Mouse (Mus musculus): ENCODE data around the gene Tnnt2. TPM values are rescaled to one million over a fixed set of nuclear protein-coding genes. Genes with fewer than 3 reads are reported as not detected.

Tnnt2 gene
- polyA plus RNA-seq, 1 experiment from 2014 or later = 12.2 TPM

DNA sequence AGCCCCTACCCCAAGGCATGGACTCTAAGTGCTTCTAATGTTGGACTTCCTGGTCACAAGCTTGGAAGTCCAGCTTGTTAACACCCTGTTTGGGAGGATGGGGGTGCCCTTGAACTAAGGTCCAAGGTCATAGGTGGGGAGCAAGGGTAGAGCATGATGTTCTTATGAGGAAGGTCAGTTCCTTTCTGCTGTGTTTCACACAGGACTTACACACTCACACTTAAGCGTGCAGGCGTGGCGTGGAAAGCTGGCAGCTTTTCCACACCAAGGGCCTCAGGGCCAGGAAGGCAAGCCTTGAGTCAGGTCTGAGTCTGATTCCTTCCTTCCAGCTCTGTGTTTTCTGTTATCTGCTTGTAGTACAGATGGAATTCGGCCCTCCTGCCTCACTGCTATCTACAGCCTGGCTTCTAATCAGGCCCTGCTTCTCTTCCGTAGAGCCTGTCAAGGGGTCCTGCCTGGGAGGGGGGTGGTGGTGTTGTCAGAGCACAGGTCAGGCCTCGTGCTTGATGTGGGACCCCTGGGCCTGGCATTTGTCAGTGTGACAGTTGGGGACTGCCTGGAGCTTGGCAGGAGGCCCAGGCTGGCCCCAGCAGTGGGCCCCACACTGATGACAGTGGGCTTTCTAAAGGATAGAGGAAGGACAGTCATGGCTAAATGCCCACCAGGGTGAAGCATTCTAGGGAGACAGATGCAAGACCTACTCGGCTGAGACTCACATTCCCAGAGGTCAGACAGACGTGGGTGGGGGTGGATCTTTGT, 35.8 kb upstream of the Tnnt2 start:
- Histone ChIP-seq H3K27ac (no peak overlapping the region), H3K4me1 (peaks cover 15% of the 10 kb centered on the region), H3K9me3 (no peaks in the 10 kb centered on the region), H3K27me3 (peaks cover 3% of the 10 kb centered on the region; the same call in 1 of the 2 replicates), H3K9ac (peak overlapping the region; percentile 32; the same call in 1 of the 2 replicates), H3K4me2 (no peak overlapping the region), H3K36me3 (no peaks in the 10 kb centered on the region), H3K4me3 (no peak overlapping the region)
- ATAC-seq (ENCODE audit: insufficient number of reproducible peaks, insufficient read depth, low FRiP score, low TSS enrichment, low read depth) = no peak
- WGBS = 46% methylated on average over 8 of the region's 8 CpGs

DNA sequence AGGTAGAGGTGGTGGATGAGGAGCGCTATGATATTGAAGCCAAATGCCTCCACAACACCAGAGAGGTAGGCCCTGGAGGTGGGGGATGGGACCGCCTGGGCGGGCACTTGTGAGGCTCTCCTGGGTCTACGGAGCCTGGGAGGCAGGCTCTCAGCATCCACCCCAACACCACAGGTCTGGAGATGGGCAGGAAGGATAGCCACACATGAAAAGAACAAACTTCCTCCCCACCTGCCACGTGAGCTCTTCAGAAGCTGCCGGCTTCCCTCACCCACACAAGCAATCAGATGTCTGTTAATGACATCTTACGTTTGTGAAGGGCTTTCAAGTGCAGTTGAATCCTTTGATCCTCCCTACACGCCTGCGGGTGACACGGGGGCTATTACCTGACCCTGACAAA, 28.6 kb upstream of the Tnnt2 start:
- Histone ChIP-seq H3K36me3 (no peaks in the 10 kb centered on the region), H3K27ac (no peak overlapping the region), H3K4me2 (no peak overlapping the region), H3K9ac (no peak overlapping the region), H3K9me3 (no peaks in the 10 kb centered on the region), H3K27me3 (peaks cover 1% of the 10 kb centered on the region; the same call in 1 of the 2 replicates), H3K4me3 (no peak overlapping the region), H3K4me1 (peaks cover 9% of the 10 kb centered on the region; the same call in 1 of the 2 replicates)
- no peak for ATAC-seq (ENCODE audit: insufficient number of reproducible peaks, insufficient read depth, low FRiP score, low TSS enrichment, low read depth)
- 47% methylated on average over 10 of the region's 10 CpGs for WGBS

GRCm38 (mm10) chr1:135810180-135810579, 26.0 kb upstream of the Tnnt2 start:
- Histone ChIP-seq H3K4me1 (peaks cover 12% of the 10 kb centered on the region; the same call in 1 of the 2 replicates), H3K27ac (no peak overlapping the region), H3K36me3 (no peaks in the 10 kb centered on the region), H3K4me3 (no peak overlapping the region), H3K9ac (no peak overlapping the region), H3K27me3 (peaks cover 3% of the 10 kb centered on the region; the same call in 1 of the 2 replicates), H3K4me2 (no peak overlapping the region), H3K9me3 (no peaks in the 10 kb centered on the region)
- ATAC-seq (ENCODE audit: insufficient number of reproducible peaks, insufficient read depth, low FRiP score, low TSS enrichment, low read depth) = no peak
- WGBS = 76% methylated on average over 2 of the region's 2 CpGs

- H3K27ac ChIP-seq = no peak overlapping the region
- H3K4me1 ChIP-seq = peaks cover 12% of the 10 kb centered on the region; the same call in 1 of the 2 replicates
- H3K36me3 ChIP-seq = no peaks in the 10 kb centered on the region
- H3K4me3 ChIP-seq = no peak overlapping the region
- H3K27me3 ChIP-seq = peaks cover 11% of the 10 kb centered on the region
- WGBS = 28% methylated on average over 7 of the region's 7 CpGs
- no peaks in the 10 kb centered on the region for H3K9me3 ChIP-seq
- no peak for ATAC-seq (ENCODE audit: insufficient number of reproducible peaks, insufficient read depth, low FRiP score, low TSS enrichment, low read depth)
- no peak overlapping the region for H3K4me2 ChIP-seq
- no peak overlapping the region for H3K9ac ChIP-seq
These were observed 25.0 kb upstream of the Tnnt2 start for GRCm38 (mm10) chr1:135811016-135811646.

GRCm38 (mm10) chr1:135812205-135812604, 23.9 kb upstream of the Tnnt2 start:
- Histone ChIP-seq H3K4me3 (no peak overlapping the region), H3K4me2 (no peak overlapping the region), H3K36me3 (no peaks in the 10 kb centered on the region), H3K4me1 (peaks cover 12% of the 10 kb centered on the region; the same call in 1 of the 2 replicates), H3K27ac (no peak overlapping the region), H3K9me3 (no peaks in the 10 kb centered on the region), H3K9ac (no peak overlapping the region), H3K27me3 (peaks cover 22% of the 10 kb centered on the region)
- no peak for ATAC-seq (ENCODE audit: insufficient number of reproducible peaks, insufficient read depth, low FRiP score, low TSS enrichment, low read depth)
- 69% methylated on average over 3 of the region's 3 CpGs for WGBS

DNA sequence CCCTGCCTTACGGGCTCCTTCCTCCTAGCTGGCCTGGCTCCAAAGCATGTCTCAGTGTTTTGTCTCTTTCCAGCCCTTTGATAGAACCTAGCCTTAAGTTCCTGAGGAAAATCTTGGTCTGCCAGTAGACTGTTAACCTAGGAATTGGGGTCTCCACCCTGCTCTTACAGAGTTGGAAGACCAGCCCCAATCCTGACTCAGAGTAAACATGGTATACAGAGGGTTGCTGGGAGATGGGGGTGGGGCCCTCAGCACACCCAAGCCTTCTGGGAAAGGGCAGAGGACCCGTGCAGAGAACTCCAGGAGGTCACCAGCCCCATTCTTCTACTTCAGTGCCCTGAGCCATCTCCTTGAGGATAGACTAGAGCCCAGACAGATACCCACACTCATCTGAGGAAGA, 23.5 kb upstream of the Tnnt2 start:
- no peak for ATAC-seq (ENCODE audit: insufficient number of reproducible peaks, insufficient read depth, low FRiP score, low TSS enrichment, low read depth)
- Histone ChIP-seq H3K36me3 (no peaks in the 10 kb centered on the region), H3K9me3 (no peaks in the 10 kb centered on the region), H3K4me1 (0 out of 2 replicates have a peak, but pooled peaks cover 8% of the 10 kb centered on the region), H3K4me2 (no peak overlapping the region), H3K4me3 (no peak overlapping the region), H3K27me3 (peaks cover 26% of the 10 kb centered on the region), H3K27ac (no peak overlapping the region), H3K9ac (no peak overlapping the region)
- 43% methylated on average over 2 of the region's 2 CpGs for WGBS

GRCm38 (mm10) chr1:135813071-135813470, 23.1 kb upstream of the Tnnt2 start:
- Histone ChIP-seq H3K9me3 (no peaks in the 10 kb centered on the region), H3K4me1 (peaks cover 10% of the 10 kb centered on the region; the same call in 1 of the 2 replicates), H3K4me3 (no peak overlapping the region), H3K36me3 (no peaks in the 10 kb centered on the region), H3K27ac (no peak overlapping the region), H3K9ac (no peak overlapping the region), H3K4me2 (no peak overlapping the region), H3K27me3 (peaks cover 31% of the 10 kb centered on the region)
- ATAC-seq (ENCODE audit: insufficient number of reproducible peaks, insufficient read depth, low FRiP score, low TSS enrichment, low read depth) = no peak
- WGBS = 78% methylated on average over 4 of the region's 4 CpGs

DNA sequence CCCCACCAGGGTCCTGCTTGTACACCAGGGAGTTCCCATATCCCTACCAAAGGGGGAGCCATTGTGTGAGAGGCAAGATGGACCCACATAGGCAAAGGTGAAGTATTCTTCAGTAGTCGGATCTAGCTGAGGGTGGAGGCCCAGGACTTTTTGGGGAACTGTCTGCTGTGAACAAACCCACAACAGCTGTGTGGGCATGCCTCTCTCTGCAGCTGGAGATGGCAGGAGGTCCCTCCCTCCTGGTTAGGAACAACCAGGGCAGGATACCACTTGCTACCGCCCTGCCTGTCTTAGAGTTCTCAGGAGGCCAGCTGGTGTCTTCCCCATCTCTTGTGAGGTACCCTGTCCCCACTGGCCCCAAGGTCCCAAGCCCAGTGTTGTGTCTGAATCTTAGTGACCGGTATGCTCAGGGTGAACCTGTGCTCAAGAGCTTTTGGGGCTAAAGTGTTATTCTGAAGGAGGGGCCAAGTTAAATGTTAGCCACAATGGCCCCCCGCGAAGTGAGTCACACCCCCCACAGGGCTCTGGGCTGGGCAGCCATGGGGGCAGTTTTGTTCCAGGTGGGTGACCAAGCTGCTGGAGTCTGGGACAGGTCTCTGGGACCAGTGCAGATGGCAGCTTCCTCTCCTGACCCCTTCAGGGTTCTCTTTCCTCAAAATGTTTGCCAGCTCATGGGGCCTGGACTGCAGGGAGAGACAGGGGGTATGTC, 22.3 kb upstream of the Tnnt2 start:
- H3K9me3 ChIP-seq = no peaks in the 10 kb centered on the region
- 73% methylated on average over 5 of the region's 5 CpGs for WGBS
- H3K9ac ChIP-seq = no peak overlapping the region
- no peak overlapping the region for H3K4me3 ChIP-seq
- peaks cover 17% of the 10 kb centered on the region for H3K4me1 ChIP-seq
- H3K4me2 ChIP-seq = no peak overlapping the region
- peaks cover 38% of the 10 kb centered on the region for H3K27me3 ChIP-seq
- no peak overlapping the region for H3K27ac ChIP-seq
- H3K36me3 ChIP-seq = no peaks in the 10 kb centered on the region
- no peak for ATAC-seq (ENCODE audit: insufficient number of reproducible peaks, insufficient read depth, low FRiP score, low TSS enrichment, low read depth)

- 74% methylated on average over 5 of the region's 5 CpGs for WGBS
- Histone ChIP-seq H3K27ac (no peak overlapping the region), H3K9me3 (no peaks in the 10 kb centered on the region), H3K27me3 (peaks cover 45% of the 10 kb centered on the region), H3K4me3 (no peak overlapping the region), H3K4me2 (no peak overlapping the region), H3K9ac (no peak overlapping the region), H3K4me1 (peaks cover 22% of the 10 kb centered on the region), H3K36me3 (no peaks in the 10 kb centered on the region)
- no peak for ATAC-seq (ENCODE audit: insufficient number of reproducible peaks, insufficient read depth, low FRiP score, low TSS enrichment, low read depth)
These were observed 21.6 kb upstream of the Tnnt2 start for GRCm38 (mm10) chr1:135814531-135814930.

DNA sequence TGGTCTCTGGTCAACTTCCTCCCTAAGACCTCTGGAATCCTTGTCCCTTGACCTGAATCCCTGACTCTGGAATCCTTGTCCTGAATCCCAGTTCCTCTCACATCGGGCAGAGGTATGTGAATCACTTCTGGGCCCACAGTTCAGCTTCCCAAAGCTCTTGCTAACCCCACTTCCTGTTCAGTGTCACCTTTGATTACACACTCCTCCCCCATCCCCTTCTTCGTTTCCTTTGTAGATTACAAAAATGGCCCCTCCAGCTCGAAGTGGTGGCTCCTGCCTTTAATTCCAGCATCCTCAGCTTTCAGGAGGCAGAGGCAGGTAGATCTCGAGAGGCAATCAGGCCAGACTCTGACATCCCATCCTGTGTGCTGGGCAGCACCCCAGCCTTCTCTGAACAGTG, 18.6 kb upstream of the Tnnt2 start:
- H3K4me1 ChIP-seq = peaks cover 18% of the 10 kb centered on the region
- no peak for ATAC-seq (ENCODE audit: insufficient number of reproducible peaks, insufficient read depth, low FRiP score, low TSS enrichment, low read depth)
- H3K4me3 ChIP-seq = no peak overlapping the region
- WGBS = 46% methylated on average over 4 of the region's 4 CpGs
- H3K9ac ChIP-seq = no peak overlapping the region
- no peaks in the 10 kb centered on the region for H3K9me3 ChIP-seq
- H3K4me2 ChIP-seq = peak overlapping the region; percentile 99; the same call in 1 of the 2 replicates
- no peaks in the 10 kb centered on the region for H3K36me3 ChIP-seq
- H3K27me3 ChIP-seq = peaks cover 69% of the 10 kb centered on the region
- no peak overlapping the region for H3K27ac ChIP-seq

DNA sequence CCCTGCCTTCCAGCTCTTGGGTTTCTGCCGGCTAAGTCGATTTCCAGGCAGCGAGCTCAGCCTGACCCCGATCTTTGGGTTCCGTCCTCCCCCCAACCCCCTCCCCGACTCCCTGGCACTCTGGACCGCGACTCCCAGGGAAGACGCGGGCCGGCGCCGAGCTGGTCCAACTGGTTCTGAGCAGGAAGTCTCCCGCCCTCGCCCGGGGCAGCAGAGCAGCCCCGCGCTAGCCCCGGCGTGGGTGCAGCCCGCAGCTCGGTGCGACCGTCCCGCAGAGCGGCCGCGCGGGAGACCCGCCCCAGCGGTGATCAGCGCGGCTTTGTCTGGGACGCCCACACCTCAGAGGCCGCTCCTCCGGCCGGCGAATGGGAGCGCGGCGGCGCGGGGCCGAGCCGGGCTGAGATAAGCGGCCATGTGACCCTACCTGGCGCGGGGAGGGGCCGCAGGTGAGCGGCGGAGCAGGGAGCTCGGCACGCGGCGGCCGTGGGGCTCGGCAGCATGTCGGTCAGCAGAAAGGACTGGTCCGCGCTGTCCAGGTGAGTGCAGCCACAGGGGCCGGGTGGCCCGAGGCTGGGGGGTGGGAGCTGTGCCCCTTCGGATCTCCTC, 17.6 kb upstream of the Tnnt2 start, which contains the start of gene Lad1:
Lad1 (plus strand) TSS at position 118 of the 606 bp plus-strand sequence.
- peak within 1 kb of the TSS; percentile 99 for H3K4me2 ChIP-seq
- peak within 1 kb of the TSS; percentile 60 for H3K4me3 ChIP-seq
- H3K4me1 ChIP-seq = peaks cover 15% of the 10 kb centered on the region
- peak within 1 kb of the TSS; percentile 39; the same call in 1 of the 2 replicates for H3K27ac ChIP-seq
- ATAC-seq (ENCODE audit: insufficient number of reproducible peaks, insufficient read depth, low FRiP score, low TSS enrichment, low read depth) = peak; percentile 65; the same call in 1 of the 2 replicates
- H3K9ac ChIP-seq = peak within 1 kb of the TSS; percentile 73
- peaks cover 71% of the 10 kb centered on the region for H3K27me3 ChIP-seq
- H3K36me3 ChIP-seq = no peaks in the 10 kb centered on the region
- 0% methylated on average over 58 of the region's 63 CpGs for WGBS
- H3K9me3 ChIP-seq = no peaks in the 10 kb centered on the region
